Mouse (Mus musculus): Measurements from ENCODE around the gene Ostm1.

GRCm38 (mm10) chr10:42593201-42593600 lies 9.6 kb downstream of the Ostm1 start:
- TF ChIP-seq CTCF (IDR thresholded peaks at IDR 0.05; ENCODE audit: low read depth, low read length) = no peak
- no peak for TF ChIP-seq POLR2A (IDR thresholded peaks at IDR 0.05; ENCODE audit: extremely low read depth, insufficient read depth, low read length)

Data from liver, adult 2 months (tissue).